Comparison of ENCODE assay signal across 18 mouse cellular contexts in genomic region chr3:41172306-41173215, GRCm38 (mm10).
DNase-seq lines count a peak whose midpoint lies in the region; ATAC-seq and TF ChIP-seq lines count a peak whose summit lies in the region.
"Had no signal": no experiment of that assay in that cellular context is flagged by ENCODE, and none has a peak within 500 bp of the region (broad histone marks: within the 10 kb centered on the region; RNA-seq: fewer than 3 reads in every experiment).

No protein-coding gene starts in this region.

- H3K9me3 ChIP-seq in intestine, embryonic 14.5 days (ENCODE audit: control insufficient read depth, low read length): no peaks in the 10 kb centered on the region
- H3K9me3 ChIP-seq in intestine, embryonic 16.5 days (ENCODE audit: control insufficient read depth, low read length): no peaks in the 10 kb centered on the region
- no peaks in the 10 kb centered on the region for H3K9me3 ChIP-seq in liver, embryonic 11.5 days (ENCODE audit: control insufficient read depth, low read length)
- H3K9me3 ChIP-seq: embryonic facial prominence, embryonic 13.5 days; forebrain, embryonic 15.5 days; intestine, embryonic 15.5 days had no signal

- no peaks in the 10 kb centered on the region for H3K4me1 ChIP-seq in intestine, embryonic 14.5 days (replicated peaks; ENCODE audit: control insufficient read depth, insufficient read depth, low read length)
- no peaks in the 10 kb centered on the region for H3K4me1 ChIP-seq in intestine, embryonic 16.5 days (ENCODE audit: control insufficient read depth, insufficient read depth, low read length)
- H3K4me1 ChIP-seq in brown adipose tissue, adult 24 weeks (ENCODE audit: control insufficient read depth, insufficient read depth, insufficient read length, low read length): no peaks in the 10 kb centered on the region; the same call in 1 of the 2 replicates
- peaks cover 8% of the 10 kb centered on the region for H3K4me1 ChIP-seq in liver, embryonic 11.5 days (replicated peaks; ENCODE audit: control insufficient read depth, insufficient read depth, low read length)
- H3K4me1 ChIP-seq: forebrain, embryonic 15.5 days; intestine, embryonic 15.5 days; neural tube, embryonic 13.5 days had no signal

- H3K4me3 ChIP-seq in intestine, embryonic 14.5 days (ENCODE audit: low read depth, low read length): no peak overlapping the region
- H3K4me3 ChIP-seq in intestine, embryonic 16.5 days (ENCODE audit: low read length): no peak overlapping the region
- H3K4me3 ChIP-seq in brown adipose tissue, adult 24 weeks (ENCODE audit: insufficient read depth, low read depth, low read length): no peak overlapping the region
- H3K4me3 ChIP-seq in liver, embryonic 11.5 days (ENCODE audit: low read depth, low read length): no peak overlapping the region
- no peak overlapping the region for H3K4me3 ChIP-seq in left cerebral cortex, adult 2 months
- H3K4me3 ChIP-seq: embryonic facial prominence, embryonic 13.5 days; forebrain, embryonic 15.5 days; intestine, embryonic 15.5 days; neural tube, embryonic 13.5 days had no signal

- H3K4me2 ChIP-seq in intestine, embryonic 14.5 days (ENCODE audit: low read length): no peak overlapping the region
- H3K4me2 ChIP-seq in intestine, embryonic 16.5 days (ENCODE audit: low read depth, low read length): no peak overlapping the region
- H3K4me2 ChIP-seq in liver, embryonic 11.5 days: no peak overlapping the region
- H3K4me2 ChIP-seq: embryonic facial prominence, embryonic 13.5 days; forebrain, embryonic 15.5 days; intestine, embryonic 15.5 days; neural tube, embryonic 13.5 days had no signal

- no peak for TF ChIP-seq CTCF in left cerebral cortex, adult 2 months (IDR thresholded peaks at IDR 0.05)

- intact Hi-C loops in left cerebral cortex, adult 2 months (cut with DNase I): no loop called here

- H3K27me3 ChIP-seq in intestine, embryonic 14.5 days (replicated peaks; ENCODE audit: control insufficient read depth, insufficient read depth, low read length): no peaks in the 10 kb centered on the region
- no peaks in the 10 kb centered on the region for H3K27me3 ChIP-seq in intestine, embryonic 16.5 days (replicated peaks; ENCODE audit: control insufficient read depth, insufficient read depth, low read length)
- H3K27me3 ChIP-seq in liver, embryonic 11.5 days (replicated peaks; ENCODE audit: control insufficient read depth, insufficient read depth, low read length): no peaks in the 10 kb centered on the region
- H3K27me3 ChIP-seq: embryonic facial prominence, embryonic 13.5 days; forebrain, embryonic 15.5 days; intestine, embryonic 15.5 days; neural tube, embryonic 13.5 days had no signal

- WGBS in intestine, embryonic 14.5 days: 66% methylated on average over 11 of the region's 11 CpGs
- WGBS in intestine, embryonic 16.5 days: 72% methylated on average over 11 of the region's 11 CpGs
- WGBS in liver, embryonic 11.5 days: 80% methylated on average over 11 of the region's 11 CpGs

- H3K27ac ChIP-seq in intestine, embryonic 14.5 days (ENCODE audit: low read depth): no peak overlapping the region
- H3K27ac ChIP-seq in intestine, embryonic 16.5 days (ENCODE audit: low read length): no peak overlapping the region
- peak overlapping the region; percentile 47; the same call in 1 of the 2 replicates for H3K27ac ChIP-seq in brown adipose tissue, adult 24 weeks (replicated peaks; ENCODE audit: low read depth, low read length)
- no peak overlapping the region for H3K27ac ChIP-seq in liver, embryonic 11.5 days (ENCODE audit: low read depth, low read length)
- no peak overlapping the region for H3K27ac ChIP-seq in left cerebral cortex, adult 2 months
- H3K27ac ChIP-seq: embryonic facial prominence, embryonic 13.5 days; forebrain, embryonic 15.5 days; intestine, embryonic 15.5 days; neural tube, embryonic 13.5 days had no signal

- H3K9ac ChIP-seq in intestine, embryonic 14.5 days (ENCODE audit: low read length): no peak overlapping the region
- no peak overlapping the region for H3K9ac ChIP-seq in intestine, embryonic 16.5 days (ENCODE audit: low read depth, low read length)
- H3K9ac ChIP-seq in liver, embryonic 11.5 days (ENCODE audit: low read depth, low read length): no peak overlapping the region
- H3K9ac ChIP-seq: embryonic facial prominence, embryonic 13.5 days; forebrain, embryonic 15.5 days; intestine, embryonic 15.5 days; neural tube, embryonic 13.5 days had no signal

- no peak for ATAC-seq in intestine, embryonic 14.5 days (replicated peaks; ENCODE audit: low FRiP score, low TSS enrichment, low read depth)
- no peak for ATAC-seq in intestine, embryonic 16.5 days
- no peak for ATAC-seq in liver, embryonic 11.5 days (replicated peaks; ENCODE audit: low FRiP score)
- ATAC-seq: forebrain, embryonic 15.5 days; intestine, embryonic 15.5 days had no signal

- DNase-seq in embryo, embryonic 10 days (ENCODE audit: low spot score): peak; percentile 0
- DNase-seq in embryo, embryonic 11 days: no peak
- DNase-seq in intestine, embryonic 14.5 days (ENCODE audit: low spot score): peak; percentile 29
- peak; percentile 16 for DNase-seq in liver, embryonic 11.5 days (ENCODE audit: low spot score)
- DNase-seq in right cerebral cortex, adult 18-20 months: no peak
- no peak for DNase-seq in left cerebral cortex, adult 2 months (ENCODE audit: extremely low spot score in 1 of 2, low spot score in 2 of 2)
- DNase-seq: cerebellum, adult 11-12 months; cerebellum, postnatal 36 days; gastrocnemius, postnatal 10 days; kidney, postnatal 10 days; lung, postnatal 10 days; right cerebral cortex, postnatal 4 days had no signal

- no peaks in the 10 kb centered on the region for H3K36me3 ChIP-seq in intestine, embryonic 14.5 days (ENCODE audit: control insufficient read depth, insufficient read depth, low read length)
- H3K36me3 ChIP-seq in intestine, embryonic 16.5 days (ENCODE audit: control insufficient read depth, insufficient read depth, low read length): no peaks in the 10 kb centered on the region
- H3K36me3 ChIP-seq in liver, embryonic 11.5 days (ENCODE audit: control insufficient read depth, insufficient read depth, low read length): no peaks in the 10 kb centered on the region
- H3K36me3 ChIP-seq: embryonic facial prominence, embryonic 13.5 days; forebrain, embryonic 15.5 days; intestine, embryonic 15.5 days; neural tube, embryonic 13.5 days had no signal

Comparison
In these comparisons a context has a peak if more than half of its experiments do, and no peak if none do; other contexts are left out.
1. DNase-seq: peak in embryo, embryonic 10 days (single experiment), intestine, embryonic 14.5 days (single experiment) and liver, embryonic 11.5 days (single experiment); none in embryo, embryonic 11 days (single experiment), right cerebral cortex, adult 18-20 months (single experiment) and left cerebral cortex, adult 2 months (0 of 2).